Comparison of ENCODE assay signal across 8 mouse cellular contexts in genomic region chr14:108911138-108911841, GRCm38 (mm10). TPM values are rescaled to one million over a fixed set of nuclear protein-coding genes. Genes with fewer than 3 reads are reported as not detected.
DNase-seq lines count a peak whose midpoint lies in the region; ATAC-seq lines count a peak whose summit lies in the region.

No protein-coding gene starts in this region.

- peak; percentile 71 for ATAC-seq in frontal cortex, adult (ENCODE audit: low TSS enrichment)
- peak; percentile 13 for ATAC-seq in midbrain, embryonic 15.5 days (replicated peaks)
- ATAC-seq in activated CD4-positive, CD25-positive, alpha-beta regulatory T cell, adult 4 months: no peak

- H3K4me1 ChIP-seq in midbrain, embryonic 15.5 days: peaks cover 20% of the 10 kb centered on the region

- H3K4me2 ChIP-seq in midbrain, embryonic 15.5 days: peak overlapping the region; percentile 78

- peak overlapping the region; percentile 74 for H3K4me3 ChIP-seq in midbrain, embryonic 15.5 days

- H3K27me3 ChIP-seq in midbrain, embryonic 15.5 days (replicated peaks): no peaks in the 10 kb centered on the region

- H3K9ac ChIP-seq in midbrain, embryonic 15.5 days: peak overlapping the region; percentile 90

- H3K36me3 ChIP-seq in midbrain, embryonic 15.5 days (replicated peaks): no peaks in the 10 kb centered on the region

- no peaks in the 10 kb centered on the region for H3K9me3 ChIP-seq in midbrain, embryonic 15.5 days

- peak; percentile 80 for DNase-seq in heart, adult 11 months
- DNase-seq in heart, adult 9 months (ENCODE audit: low spot score in 2 of 2): no peak
- DNase-seq in cerebellum, adult 18-20 months: peak; percentile 77 to 83
- DNase-seq in layer of hippocampus, postnatal 36 days: peak; percentile 59 to 65
- DNase-seq in urinary bladder, postnatal 14 days (ENCODE audit: low spot score): no peak

- peak overlapping the region; percentile 96 for H3K27ac ChIP-seq in midbrain, embryonic 15.5 days

- 2% methylated on average over 24 of the region's 24 CpGs for WGBS in midbrain, embryonic 15.5 days

RNA-seq across cellular contexts. Expression of gene Slitrk1, which starts 2.7 kb away (rescaled TPM):
- 10 to 100 TPM; 56.2 to 58.4 TPM for total RNA-seq in layer of hippocampus, postnatal 36 days (2021)
- 26.8 and 31.0 TPM in 2 replicates for polyA plus RNA-seq in midbrain, embryonic 15.5 days (2015; fragmentation: Nextera tagmentation; extraction: Ambion mirVana)
- under 1 TPM in 1 of 2 experiments, not detected in 1; 0.08 TPM for polyA plus RNA-seq in activated CD4-positive, CD25-positive, alpha-beta regulatory T cell, adult 4 months (2017; shearing (Covaris generic))

Comparison
In these comparisons a context has a peak if more than half of its experiments do, and no peak if none do; other contexts are left out.
1. DNase-seq: peak in heart, adult 11 months (single experiment), cerebellum, adult 18-20 months (2 of 2) and layer of hippocampus, postnatal 36 days (2 of 2); none in heart, adult 9 months (0 of 2) and urinary bladder, postnatal 14 days (single experiment).
2. RNA of gene Slitrk1, which starts 2.7 kb away (polyA plus RNA-seq): 26.8 to 31.0 TPM in midbrain, embryonic 15.5 days; 0.08 TPM in activated CD4-positive, CD25-positive, alpha-beta regulatory T cell, adult 4 months; every median in the first group is over 10 times any median in the second.